Mouse (Mus musculus) erythroblast, embryonic 14.5 days (primary cell): ENCODE measurements around the gene Ywhag. TPM values are rescaled to one million over a fixed set of nuclear protein-coding genes. Genes with fewer than 3 reads are reported as not detected.

Source experiments
- H3K27me3 ChIP-seq: 2 replicates; pipeline ENCODE4 v1.6.1; 2012; ENCODE audit warnings: inconsistent platforms; ENCODE audit not compliant: control insufficient read depth
- H3K36me3 ChIP-seq: 2 replicates; pipeline ENCODE4 v1.6.1; 2012; ENCODE audit warnings: mild to moderate bottlenecking, inconsistent platforms; ENCODE audit not compliant: control insufficient read depth
- H3K4me1 ChIP-seq: 2 replicates; pipeline ENCODE4 v1.6.1; 2012; ENCODE audit warnings: inconsistent platforms; ENCODE audit not compliant: control insufficient read depth
- H3K4me3 ChIP-seq: replicated peaks from 2 replicates; pipeline ENCODE3; 2012; ENCODE audit warnings: moderate library complexity, mild to moderate bottlenecking, inconsistent platforms
- H3K9me3 ChIP-seq: 2 replicates; pipeline ENCODE4 v1.6.1; 2012; ENCODE audit warnings: low read length, inconsistent platforms, mixed read lengths; ENCODE audit not compliant: control insufficient read depth
- GATA1 ChIP-seq: IDR thresholded peaks from 2 replicates; pipeline ENCODE4 v1.6.1; 2012; ENCODE audit warnings: low read length, inconsistent platforms, mixed read lengths
- TAL1 ChIP-seq: IDR thresholded peaks from 3 replicates; pipeline ENCODE4 v1.6.1; 2012; ENCODE audit warnings: low read length, inconsistent platforms, mixed read lengths
- polyA plus RNA-seq: library from polyadenylated mRNA; stranded (reverse); fragments of >175 nt; gene quantifications from 2 replicates; pipeline ENCODE4 v1.2.3, GENCODE M21; 2012

Ywhag gene
- polyA plus RNA-seq, 1 experiment = 5.6 TPM

- H3K4me1 ChIP-seq = no peaks in the 10 kb centered on the region
Measured at GRCm38 (mm10) chr5:135868653-135869052, 65.8 kb downstream of the Ywhag start.

GRCm38 (mm10) chr5:135867637-135868593 is 66.5 kb downstream of the Ywhag start:
- TF ChIP-seq GATA1 (no peak), TAL1 (no peak)
- Histone ChIP-seq H3K9me3 (peaks cover 2% of the 10 kb centered on the region; the same call in 1 of the 2 replicates), H3K4me1 (no peaks in the 10 kb centered on the region), H3K27me3 (peaks cover 76% of the 10 kb centered on the region), H3K36me3 (no peaks in the 10 kb centered on the region), H3K4me3 (no peak overlapping the region)

More at GRCm38 (mm10) chr5:135868653-135869052, 65.8 kb downstream of the Ywhag start:
- Histone ChIP-seq H3K36me3 (no peaks in the 10 kb centered on the region), H3K4me3 (no peak overlapping the region), H3K9me3 (peaks cover 2% of the 10 kb centered on the region; the same call in 1 of the 2 replicates), H3K27me3 (peaks cover 82% of the 10 kb centered on the region)
- TF ChIP-seq TAL1 (no peak), GATA1 (no peak)

- Histone ChIP-seq H3K4me1 (no peaks in the 10 kb centered on the region), H3K4me3 (no peak overlapping the region), H3K27me3 (peaks cover 68% of the 10 kb centered on the region), H3K9me3 (peaks cover 2% of the 10 kb centered on the region; the same call in 1 of the 2 replicates), H3K36me3 (no peaks in the 10 kb centered on the region)
- TF ChIP-seq GATA1 (no peak), TAL1 (no peak)
Measured at GRCm38 (mm10) chr5:135866662-135867061, 67.8 kb downstream of the Ywhag start.

Other genes with a start within 250 kb of the Ywhag start
- 0.17 and 0.25 TPM in 2 replicates for gene Tmem120a, start 190.2 kb downstream of the Ywhag start, polyA plus RNA-seq
- not detected in 2 replicates for gene Styxl1, start 156.2 kb downstream of the Ywhag start, polyA plus RNA-seq
- 54.3 and 58.5 TPM in 2 replicates for gene Mdh2, start 156.1 kb downstream of the Ywhag start, polyA plus RNA-seq
- gene Srrm3, start 127.7 kb downstream of the Ywhag start, polyA plus RNA-seq = not detected in 2 replicates
- 0.08 TPM in 1 of 2 replicates, not detected in the other for gene Hspb1, start 46.7 kb downstream of the Ywhag start, polyA plus RNA-seq
- 0.03 and 0.27 TPM in 2 replicates for gene Ssc4d, start 39.9 kb upstream of the Ywhag start, polyA plus RNA-seq
- gene Zp3, start 45.5 kb upstream of the Ywhag start, polyA plus RNA-seq = not detected in 2 replicates
- gene Dtx2, start 60.2 kb upstream of the Ywhag start, polyA plus RNA-seq = 0.84 and 0.97 TPM in 2 replicates
- gene Upk3b, start 103.9 kb upstream of the Ywhag start, polyA plus RNA-seq = not detected in 2 replicates
- gene Upk3bl, start 119.9 kb upstream of the Ywhag start, polyA plus RNA-seq = not detected in 2 replicates
- gene Rasa4, start 149.3 kb upstream of the Ywhag start, polyA plus RNA-seq = 0.04 TPM in 2 replicates
- 9.9 and 12.2 TPM in 2 replicates for gene Polr2j, start 182.0 kb upstream of the Ywhag start, polyA plus RNA-seq
- 17.9 and 18.0 TPM in 2 replicates for gene Lrwd1, start 201.5 kb upstream of the Ywhag start, polyA plus RNA-seq
- gene Alkbh4, start 201.5 kb upstream of the Ywhag start, polyA plus RNA-seq = 4.8 and 5.1 TPM in 2 replicates
- gene Orai2, start 236.1 kb upstream of the Ywhag start, polyA plus RNA-seq = 0.09 and 0.10 TPM in 2 replicates